Mouse (Mus musculus): Measurements from ENCODE around the gene 3110018I06Rik. TPM values are rescaled to one million over a fixed set of nuclear protein-coding genes. Genes with fewer than 3 reads are reported as not detected.

Gene 3110018I06Rik
- polyA plus RNA-seq, 1 experiment from 2014 or later = not detected

GRCm38 (mm10) chr12:107520941-107521340 is 32.5 kb downstream of the 3110018I06Rik start:
- ATAC-seq (ENCODE audit: low FRiP score) = no peak

GRCm38 (mm10) chr12:107528346-107528880 is 40.0 kb downstream of the 3110018I06Rik start:
- 33% methylated on average over 1 of the region's 1 CpGs for WGBS
- ATAC-seq (ENCODE audit: low FRiP score) = no peak

More at GRCm38 (mm10) chr12:107520941-107521340, 32.5 kb downstream of the 3110018I06Rik start:
- no peaks in the 10 kb centered on the region for H3K27me3 ChIP-seq
- no peak overlapping the region for H3K4me2 ChIP-seq
- 78% methylated on average over 3 of the region's 3 CpGs for WGBS
- no peak overlapping the region for H3K4me3 ChIP-seq
- no peaks in the 10 kb centered on the region for H3K36me3 ChIP-seq
- H3K9me3 ChIP-seq = no peaks in the 10 kb centered on the region
- no peak overlapping the region for H3K9ac ChIP-seq
- peaks cover 13% of the 10 kb centered on the region for H3K4me1 ChIP-seq (replicated peaks)
- H3K27ac ChIP-seq = no peak overlapping the region

GRCm38 (mm10) chr12:107532871-107533270 is 44.4 kb downstream of the 3110018I06Rik start:
- whole genome bisulfite sequencing = 52% methylated on average over 7 of the region's 7 CpGs
- Histone ChIP-seq H3K36me3 (no peaks in the 10 kb centered on the region), H3K4me2 (no peak overlapping the region), H3K9ac (no peak overlapping the region), H3K4me3 (no peak overlapping the region), H3K4me1 (replicated peaks) (no peaks in the 10 kb centered on the region; the same call in 1 of the 2 replicates), H3K27me3 (no peaks in the 10 kb centered on the region), H3K27ac (no peak overlapping the region), H3K9me3 (peaks cover 8% of the 10 kb centered on the region; the same call in 1 of the 2 replicates)
- no peak for ATAC-seq (ENCODE audit: low FRiP score)

More at GRCm38 (mm10) chr12:107528346-107528880, 40.0 kb downstream of the 3110018I06Rik start:
- no peak overlapping the region for H3K27ac ChIP-seq
- no peaks in the 10 kb centered on the region for H3K27me3 ChIP-seq
- no peak overlapping the region for H3K4me2 ChIP-seq
- H3K9me3 ChIP-seq = peaks cover 8% of the 10 kb centered on the region; the same call in 1 of the 2 replicates
- no peaks in the 10 kb centered on the region; the same call in 1 of the 2 replicates for H3K4me1 ChIP-seq (replicated peaks)
- no peak overlapping the region for H3K9ac ChIP-seq
- no peak overlapping the region for H3K4me3 ChIP-seq
- H3K36me3 ChIP-seq = no peaks in the 10 kb centered on the region
